Mouse (Mus musculus): ENCODE results near the gene Ugt1a9. TPM values are rescaled to one million over a fixed set of nuclear protein-coding genes. Genes with fewer than 3 reads are reported as not detected.

Gene Ugt1a9
- polyA plus RNA-seq, 1 experiment, result not detected

- TF ChIP-seq GATA1 (IDR thresholded peaks at IDR 0.05; ENCODE audit: low read length), result no peak
Measured at GRCm38 (mm10) chr1:88238771-88239170, 168.2 kb downstream of the Ugt1a9 start.

- no peak for TF ChIP-seq GATA1 (IDR thresholded peaks at IDR 0.05; ENCODE audit: low read length)
Measured at GRCm38 (mm10) chr1:88240072-88240471, 169.5 kb downstream of the Ugt1a9 start.

- no peak for TF ChIP-seq GATA1 (IDR thresholded peaks at IDR 0.05; ENCODE audit: low read length)
Measured at GRCm38 (mm10) chr1:88240579-88240978, 170.0 kb downstream of the Ugt1a9 start.

- TF ChIP-seq GATA1 (IDR thresholded peaks at IDR 0.05; ENCODE audit: low read length), result no peak
Measured at GRCm38 (mm10) chr1:88243861-88244260, 173.3 kb downstream of the Ugt1a9 start.

GRCm38 (mm10) chr1:88245881-88246280, 175.3 kb downstream of the Ugt1a9 start:
- no peak for TF ChIP-seq GATA1 (IDR thresholded peaks at IDR 0.05; ENCODE audit: low read length)

GRCm38 (mm10) chr1:88246386-88246785, 175.8 kb downstream of the Ugt1a9 start:
- no peak for TF ChIP-seq GATA1 (IDR thresholded peaks at IDR 0.05; ENCODE audit: low read length)

- no peak for TF ChIP-seq GATA1 (IDR thresholded peaks at IDR 0.05; ENCODE audit: low read length)
Measured at GRCm38 (mm10) chr1:88247660-88248059, 177.1 kb downstream of the Ugt1a9 start.

- no peak for TF ChIP-seq GATA1 (IDR thresholded peaks at IDR 0.05; ENCODE audit: low read length)
Measured at GRCm38 (mm10) chr1:88248658-88249057, 178.1 kb downstream of the Ugt1a9 start.

GRCm38 (mm10) chr1:88249596-88249995, 179.0 kb downstream of the Ugt1a9 start:
- TF ChIP-seq GATA1 (IDR thresholded peaks at IDR 0.05; ENCODE audit: low read length), result no peak

- TF ChIP-seq GATA1 (IDR thresholded peaks at IDR 0.05; ENCODE audit: low read length), result no peak
Measured at GRCm38 (mm10) chr1:88250023-88250422, 179.4 kb downstream of the Ugt1a9 start.

- TF ChIP-seq GATA1 (IDR thresholded peaks at IDR 0.05; ENCODE audit: low read length), result no peak
Measured at GRCm38 (mm10) chr1:88253106-88253505, 182.5 kb downstream of the Ugt1a9 start.

GRCm38 (mm10) chr1:88253540-88253939, 182.9 kb downstream of the Ugt1a9 start:
- no peak for TF ChIP-seq GATA1 (IDR thresholded peaks at IDR 0.05; ENCODE audit: low read length)

GRCm38 (mm10) chr1:88254793-88255465, 184.3 kb downstream of the Ugt1a9 start:
- no peak for TF ChIP-seq GATA1 (IDR thresholded peaks at IDR 0.05; ENCODE audit: low read length)

GRCm38 (mm10) chr1:88255466-88255857, 184.9 kb downstream of the Ugt1a9 start:
- TF ChIP-seq GATA1 (IDR thresholded peaks at IDR 0.05; ENCODE audit: low read length), result no peak

GRCm38 (mm10) chr1:88255989-88256754, 185.6 kb downstream of the Ugt1a9 start:
- no peak for TF ChIP-seq GATA1 (IDR thresholded peaks at IDR 0.05; ENCODE audit: low read length)

- TF ChIP-seq GATA1 (IDR thresholded peaks at IDR 0.05; ENCODE audit: low read length), result no peak
Measured at GRCm38 (mm10) chr1:88256886-88257663, 186.5 kb downstream of the Ugt1a9 start.
